Mouse (Mus musculus): Measurements from ENCODE around the gene Mroh9. TPM values are rescaled to one million over a fixed set of nuclear protein-coding genes. Genes with fewer than 3 reads are reported as not detected.

Mroh9 gene
- polyA plus RNA-seq, 1 experiment, result 10.5 TPM

DNA sequence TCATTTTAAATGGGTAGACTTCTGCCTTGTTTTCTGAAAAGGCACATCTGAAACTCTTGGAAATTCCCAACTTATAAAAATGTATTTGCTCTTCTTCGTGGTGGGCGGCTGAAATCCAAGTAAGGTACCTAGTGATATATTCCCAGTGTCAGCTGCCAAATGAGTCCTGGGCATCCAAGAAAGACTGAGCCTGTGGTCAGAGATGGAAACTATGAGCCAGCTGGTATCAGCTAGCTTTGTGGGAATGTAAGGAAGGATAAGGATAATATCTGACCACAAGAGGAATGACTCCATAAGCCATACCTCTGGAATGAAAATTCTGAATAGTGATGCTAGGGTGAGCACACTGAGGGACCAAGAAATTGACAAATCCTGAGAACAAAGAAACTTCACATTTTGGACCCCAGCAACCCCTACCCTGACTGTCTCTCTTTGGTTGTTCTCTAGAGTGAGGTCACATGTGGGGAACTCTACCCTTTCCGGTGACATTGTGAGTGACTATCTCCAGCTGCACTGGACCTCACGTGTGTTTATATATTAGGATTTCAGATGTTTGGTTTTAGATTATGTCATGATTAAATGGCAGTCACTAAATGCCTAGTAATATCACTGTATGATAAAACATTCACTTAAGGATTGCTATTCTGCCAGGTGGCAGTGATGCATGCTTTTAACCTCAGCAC is 27.2 kb upstream of the Mroh9 start:
- no peak overlapping the region for H3K4me3 ChIP-seq (ENCODE audit: control insufficient read depth, low read depth, low read length)
- H3K4me1 ChIP-seq (ENCODE audit: control insufficient read depth, insufficient read depth, low read length), result no peaks in the 10 kb centered on the region
- TF ChIP-seq POLR2A (IDR thresholded peaks at IDR 0.05; ENCODE audit: control insufficient read depth, low read depth, low read length), result no peak
- TF ChIP-seq CTCF (IDR thresholded peaks at IDR 0.05; ENCODE audit: control insufficient read depth, insufficient read depth, insufficient replicate concordance, low read depth, low read length), result no peak
- no peaks in the 10 kb centered on the region for H3K36me3 ChIP-seq (ENCODE audit: control insufficient read depth, insufficient read depth, low read length)
- no peak overlapping the region for H3K27ac ChIP-seq (ENCODE audit: control insufficient read depth, insufficient read depth, low read depth, low read length)
- no peaks in the 10 kb centered on the region for H3K27me3 ChIP-seq (ENCODE audit: control insufficient read depth, insufficient read depth, low read length)

GRCm38 (mm10) chr1:163104960-163105359 is 19.5 kb upstream of the Mroh9 start:
- H3K27me3 ChIP-seq (ENCODE audit: control insufficient read depth, insufficient read depth, low read length), result no peaks in the 10 kb centered on the region
- no peaks in the 10 kb centered on the region for H3K36me3 ChIP-seq (ENCODE audit: control insufficient read depth, insufficient read depth, low read length)
- H3K4me3 ChIP-seq (ENCODE audit: control insufficient read depth, low read depth, low read length), result no peak overlapping the region
- TF ChIP-seq POLR2A (IDR thresholded peaks at IDR 0.05; ENCODE audit: control insufficient read depth, low read depth, low read length), result no peak
- no peak for TF ChIP-seq CTCF (IDR thresholded peaks at IDR 0.05; ENCODE audit: control insufficient read depth, insufficient read depth, insufficient replicate concordance, low read depth, low read length)
- no peak overlapping the region for H3K27ac ChIP-seq (ENCODE audit: control insufficient read depth, insufficient read depth, low read depth, low read length)
- H3K4me1 ChIP-seq (ENCODE audit: control insufficient read depth, insufficient read depth, low read length), result no peaks in the 10 kb centered on the region

DNA sequence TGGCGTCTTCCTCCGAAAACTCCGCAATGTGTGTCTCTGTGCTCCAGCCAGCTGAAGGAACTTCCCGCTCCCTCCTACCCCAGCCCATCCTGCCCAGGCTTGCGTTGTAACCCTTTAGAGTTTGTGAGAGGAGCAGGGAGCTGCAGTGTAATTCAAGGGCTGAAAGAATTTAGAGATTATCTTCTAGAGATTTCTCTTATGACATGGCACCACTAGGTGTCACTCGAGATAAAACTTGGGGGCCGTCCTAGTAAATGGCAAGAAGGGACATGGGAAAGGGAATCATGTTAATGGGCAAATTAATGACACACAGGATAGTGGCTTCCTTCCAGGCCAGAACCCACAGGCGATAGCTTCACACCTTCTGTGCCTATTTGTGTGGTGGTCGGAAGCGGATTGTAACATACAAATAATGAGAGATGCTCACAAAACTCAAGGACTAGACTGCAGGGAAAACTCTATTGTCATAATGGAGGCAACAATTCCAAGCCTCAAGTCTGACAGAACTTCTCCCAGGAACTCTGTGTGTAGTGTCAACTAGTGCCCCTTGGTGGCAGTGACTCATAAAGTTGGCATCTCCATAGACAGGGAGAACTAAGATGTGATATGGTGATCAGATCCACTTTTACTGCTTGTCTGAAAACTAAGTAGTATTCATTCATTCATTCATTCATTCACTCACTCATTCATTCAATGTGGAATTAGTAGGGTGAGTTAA is 6.1 kb upstream of the Mroh9 start:
- H3K4me1 ChIP-seq (ENCODE audit: control insufficient read depth, insufficient read depth, low read length), result no peaks in the 10 kb centered on the region; the same call in 1 of the 2 replicates
- H3K27me3 ChIP-seq (ENCODE audit: control insufficient read depth, insufficient read depth, low read length), result no peaks in the 10 kb centered on the region
- H3K27ac ChIP-seq (ENCODE audit: control insufficient read depth, insufficient read depth, low read depth, low read length), result no peak overlapping the region
- H3K36me3 ChIP-seq (ENCODE audit: control insufficient read depth, insufficient read depth, low read length), result no peaks in the 10 kb centered on the region
- H3K4me3 ChIP-seq (ENCODE audit: control insufficient read depth, low read depth, low read length), result no peak overlapping the region
- no peak for TF ChIP-seq CTCF (IDR thresholded peaks at IDR 0.05; ENCODE audit: control insufficient read depth, insufficient read depth, insufficient replicate concordance, low read depth, low read length)
- TF ChIP-seq POLR2A (IDR thresholded peaks at IDR 0.05; ENCODE audit: control insufficient read depth, low read depth, low read length), result no peak

DNA sequence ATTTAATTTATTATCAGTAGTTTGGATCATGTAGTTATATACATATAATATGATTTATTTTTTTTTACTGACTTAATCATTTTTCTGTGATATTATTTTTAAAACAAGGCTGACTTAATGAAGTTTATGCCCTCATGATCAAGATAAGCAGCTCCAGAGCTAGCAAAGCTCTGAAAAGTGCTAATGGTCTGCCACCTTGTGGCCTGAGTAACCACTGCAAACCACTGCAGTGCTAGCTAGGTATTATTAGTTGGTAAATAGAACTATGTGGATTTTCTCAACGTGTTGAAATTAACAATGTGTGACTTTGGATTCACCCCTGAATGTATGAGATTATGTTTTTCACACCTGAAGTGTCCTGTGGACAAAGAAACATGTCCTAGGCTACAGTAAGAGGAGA is 15.0 kb downstream of the Mroh9 start:
- H3K4me3 ChIP-seq (ENCODE audit: control insufficient read depth, low read depth, low read length), result no peak overlapping the region
- H3K4me1 ChIP-seq (ENCODE audit: control insufficient read depth, insufficient read depth, low read length), result no peaks in the 10 kb centered on the region
- H3K36me3 ChIP-seq (ENCODE audit: control insufficient read depth, insufficient read depth, low read length), result no peaks in the 10 kb centered on the region
- no peaks in the 10 kb centered on the region for H3K27me3 ChIP-seq (ENCODE audit: control insufficient read depth, insufficient read depth, low read length)
- no peak for TF ChIP-seq CTCF (IDR thresholded peaks at IDR 0.05; ENCODE audit: control insufficient read depth, insufficient read depth, insufficient replicate concordance, low read depth, low read length)
- no peak for TF ChIP-seq POLR2A (IDR thresholded peaks at IDR 0.05; ENCODE audit: control insufficient read depth, low read depth, low read length)
- no peak overlapping the region for H3K27ac ChIP-seq (ENCODE audit: control insufficient read depth, insufficient read depth, low read depth, low read length)

DNA sequence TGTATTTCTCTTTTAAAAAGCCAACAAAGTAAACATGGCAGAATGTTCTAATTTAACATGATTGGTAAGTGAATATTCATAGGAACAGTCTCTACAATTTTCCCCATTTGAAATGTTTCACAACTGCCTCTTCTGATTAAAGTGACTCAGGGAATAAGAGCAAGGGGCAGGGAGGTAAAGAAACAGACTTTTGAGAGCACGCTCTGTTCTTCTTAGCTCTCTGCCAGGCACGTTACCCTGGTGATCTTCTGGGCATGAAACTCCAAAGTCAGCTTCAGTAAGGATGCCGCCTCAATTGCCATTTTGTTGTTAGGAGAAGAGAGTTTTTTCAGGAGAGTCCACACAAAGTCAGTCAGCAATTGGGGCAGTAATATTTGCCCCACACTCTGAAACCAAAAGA is 25.1 kb downstream of the Mroh9 start:
- Histone ChIP-seq H3K36me3 (ENCODE audit: control insufficient read depth, insufficient read depth, low read length) (no peaks in the 10 kb centered on the region), H3K4me1 (ENCODE audit: control insufficient read depth, insufficient read depth, low read length) (no peaks in the 10 kb centered on the region), H3K27me3 (ENCODE audit: control insufficient read depth, insufficient read depth, low read length) (no peaks in the 10 kb centered on the region), H3K4me3 (ENCODE audit: control insufficient read depth, low read depth, low read length) (no peak overlapping the region), H3K27ac (ENCODE audit: control insufficient read depth, insufficient read depth, low read depth, low read length) (no peak overlapping the region)
- TF ChIP-seq CTCF (IDR thresholded peaks at IDR 0.05; ENCODE audit: control insufficient read depth, insufficient read depth, insufficient replicate concordance, low read depth, low read length), result no peak
- no peak for TF ChIP-seq POLR2A (IDR thresholded peaks at IDR 0.05; ENCODE audit: control insufficient read depth, low read depth, low read length)

DNA sequence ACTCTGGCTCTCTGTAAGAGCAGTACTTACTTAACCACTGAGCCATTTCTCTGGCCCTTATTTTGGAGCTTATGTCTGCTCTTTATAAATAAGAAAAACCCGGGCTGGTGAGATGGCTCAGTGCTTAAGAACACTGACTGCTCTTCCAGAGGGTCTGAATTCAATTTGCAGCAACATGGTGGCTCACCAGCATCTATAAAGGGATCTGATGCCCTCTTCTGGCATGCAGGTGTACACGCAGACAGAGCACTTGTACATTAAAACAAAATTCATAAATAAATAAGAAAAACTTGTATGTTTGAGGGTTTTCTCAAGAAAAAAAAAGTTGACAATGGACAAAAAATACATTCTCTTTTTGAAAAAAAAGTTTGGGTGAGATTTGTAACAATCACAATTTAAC is 28.1 kb downstream of the Mroh9 start:
- Histone ChIP-seq H3K4me3 (ENCODE audit: control insufficient read depth, low read depth, low read length) (no peak overlapping the region), H3K27me3 (ENCODE audit: control insufficient read depth, insufficient read depth, low read length) (no peaks in the 10 kb centered on the region), H3K36me3 (ENCODE audit: control insufficient read depth, insufficient read depth, low read length) (no peaks in the 10 kb centered on the region), H3K27ac (ENCODE audit: control insufficient read depth, insufficient read depth, low read depth, low read length) (no peak overlapping the region), H3K4me1 (ENCODE audit: control insufficient read depth, insufficient read depth, low read length) (no peaks in the 10 kb centered on the region)
- TF ChIP-seq POLR2A (IDR thresholded peaks at IDR 0.05; ENCODE audit: control insufficient read depth, low read depth, low read length) (no peak), CTCF (IDR thresholded peaks at IDR 0.05; ENCODE audit: control insufficient read depth, insufficient read depth, insufficient replicate concordance, low read depth, low read length) (no peak)

DNA sequence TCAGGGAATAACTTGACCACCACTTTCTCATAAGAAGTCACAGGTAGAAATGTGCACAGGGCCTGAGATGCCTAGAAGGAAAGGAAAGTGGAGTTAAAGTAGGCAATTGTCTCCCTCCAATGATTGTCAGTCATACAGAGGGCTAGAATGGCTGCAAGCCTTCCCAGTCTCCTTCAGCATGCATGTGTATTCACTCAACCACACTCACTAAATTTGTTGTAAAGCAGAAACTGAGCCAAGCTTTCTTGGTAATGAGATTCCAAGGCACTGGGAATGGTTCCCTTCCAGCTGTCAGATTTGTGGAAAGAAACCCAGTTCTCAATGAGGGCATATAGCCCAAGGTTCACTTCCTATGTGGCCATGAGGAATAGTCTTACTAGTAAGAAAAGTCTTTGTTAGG is 29.8 kb downstream of the Mroh9 start:
- H3K4me3 ChIP-seq (ENCODE audit: control insufficient read depth, low read depth, low read length), result no peak overlapping the region
- H3K27ac ChIP-seq (ENCODE audit: control insufficient read depth, insufficient read depth, low read depth, low read length), result no peak overlapping the region
- TF ChIP-seq CTCF (IDR thresholded peaks at IDR 0.05; ENCODE audit: control insufficient read depth, insufficient read depth, insufficient replicate concordance, low read depth, low read length) (no peak), POLR2A (IDR thresholded peaks at IDR 0.05; ENCODE audit: control insufficient read depth, low read depth, low read length) (no peak)
- no peaks in the 10 kb centered on the region for H3K36me3 ChIP-seq (ENCODE audit: control insufficient read depth, insufficient read depth, low read length)
- H3K4me1 ChIP-seq (ENCODE audit: control insufficient read depth, insufficient read depth, low read length), result no peaks in the 10 kb centered on the region
- H3K27me3 ChIP-seq (ENCODE audit: control insufficient read depth, insufficient read depth, low read length), result no peaks in the 10 kb centered on the region
